Mouse (Mus musculus): ENCODE measurements around the gene Ell. TPM values are rescaled to one million over a fixed set of nuclear protein-coding genes. Genes with fewer than 3 reads are reported as not detected.
"Not testable (repeated sequence)": the region's sequence is repeated elsewhere in the genome, so short reads cannot be mapped to it uniquely, and the experiment has no call there.

Gene Ell
- total RNA-seq, 2 experiments from 2014 or later = 12.0 to 12.1 TPM

GRCm38 (mm10) chr8:70560096-70560495 lies 20.8 kb downstream of the Ell start:
- intact Hi-C loops (cut with DNase I) = loop anchor here (1.0 to 2.0 kb wide), 2 partner anchors 15 to 25 kb away; no protein-coding TSS in a partner anchor
- peak; percentile 61 to 64 for DNase-seq

DNA sequence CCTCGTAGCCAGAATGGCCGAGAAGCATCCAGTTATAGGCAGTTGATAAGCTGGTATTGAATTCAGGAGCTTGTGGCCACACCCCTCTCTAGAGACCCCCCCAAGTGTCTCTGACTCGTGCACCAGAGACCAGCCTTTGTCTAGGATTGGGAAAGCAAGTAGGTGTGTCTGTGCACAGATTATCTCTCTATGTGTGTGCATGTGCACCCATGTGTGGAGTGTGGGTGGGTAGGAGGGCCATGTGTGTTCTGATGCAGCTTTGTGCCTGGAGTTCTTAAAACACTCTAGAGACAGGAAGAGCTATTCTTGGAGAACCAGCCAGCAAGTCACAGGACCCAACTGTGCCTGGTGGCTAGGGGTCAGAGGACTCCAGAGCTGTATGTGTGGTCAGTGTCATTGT lies 21.3 kb downstream of the Ell start:
- intact Hi-C loops (cut with DNase I) = loop anchor here (1.0 to 2.0 kb wide), 2 partner anchors 14 to 25 kb away; no protein-coding TSS in a partner anchor

GRCm38 (mm10) chr8:70561357-70561756 lies 22.1 kb downstream of the Ell start:
- intact Hi-C loops (cut with DNase I) = loop anchor here (2.0 kb wide), 1 partner anchor 13 kb away; no protein-coding TSS in a partner anchor
- no peak for DNase-seq

More for the DNA sequence above, 21.3 kb downstream of the Ell start:
- no peak for DNase-seq

GRCm38 (mm10) chr8:70561809-70562535 lies 22.7 kb downstream of the Ell start:
- intact Hi-C loops (cut with DNase I) = loop anchor here (2.0 kb wide), 1 partner anchor 13 kb away; no protein-coding TSS in a partner anchor

DNA sequence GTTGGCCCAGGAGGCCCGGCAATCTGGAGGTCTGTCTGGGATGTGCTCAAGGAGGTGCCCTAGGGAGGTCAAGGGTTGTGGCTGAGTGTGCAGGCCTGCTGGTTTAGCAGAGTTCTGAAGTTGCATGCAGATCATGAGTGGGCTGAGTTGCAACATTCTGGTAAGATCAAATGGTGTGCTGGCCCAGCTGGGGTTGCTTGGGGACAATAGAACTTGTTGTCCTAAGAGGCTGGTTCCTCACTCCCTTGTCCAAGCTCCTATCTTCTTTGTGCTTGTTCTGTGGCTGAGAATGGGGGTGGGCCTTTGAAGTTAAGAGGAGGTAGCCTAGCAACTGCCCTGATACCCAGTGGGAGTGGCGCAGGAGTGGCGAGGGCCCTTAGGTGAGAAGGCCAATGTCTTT lies 23.5 kb downstream of the Ell start:
- DNase-seq = peak in 1 of 2 experiments; percentile 32
- intact Hi-C loops (cut with DNase I) = no loop called here

More at GRCm38 (mm10) chr8:70561809-70562535, 22.7 kb downstream of the Ell start:
- DNase-seq = peak; percentile 67 to 68

DNA sequence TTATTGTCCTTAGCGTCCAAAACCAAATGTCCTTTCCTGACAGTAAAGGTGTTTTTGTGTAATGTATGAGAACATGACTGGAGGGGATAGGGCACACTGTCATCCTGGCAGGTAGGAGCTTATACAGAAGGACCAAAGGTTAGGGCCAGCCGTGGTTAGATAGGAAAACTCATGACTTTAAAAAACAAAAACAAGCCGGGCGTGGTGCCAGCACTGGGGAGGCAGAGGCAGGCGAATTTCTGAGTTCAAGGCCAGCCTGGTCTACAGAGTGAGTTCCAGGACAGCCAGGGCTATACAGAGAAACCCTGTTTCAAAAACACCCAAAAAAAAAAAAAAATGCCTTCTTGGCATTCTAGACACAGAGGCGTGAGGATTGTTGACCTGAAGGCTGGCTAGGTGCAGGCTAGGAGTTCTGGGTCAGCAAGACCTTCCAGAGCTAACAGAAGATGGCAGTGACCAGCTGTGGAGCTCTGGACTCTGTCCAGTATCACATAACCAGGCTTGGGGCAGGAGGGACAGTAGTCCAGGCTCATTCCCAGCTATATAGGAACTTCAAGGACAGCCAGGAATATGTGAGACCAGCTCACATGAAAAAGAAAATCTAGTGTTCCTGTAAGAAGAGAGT lies 24.6 kb downstream of the Ell start:
- DNase-seq = no peak
- intact Hi-C loops (cut with DNase I) = no loop called here

- intact Hi-C loops (cut with DNase I) = no loop called here
- DNase-seq = no peak
These were observed 25.5 kb downstream of the Ell start for GRCm38 (mm10) chr8:70564696-70565235.

- DNase-seq = peak; percentile 49 to 61
- intact Hi-C loops (cut with DNase I) = no loop called here
These were observed 26.3 kb downstream of the Ell start for GRCm38 (mm10) chr8:70565561-70565960.

DNA sequence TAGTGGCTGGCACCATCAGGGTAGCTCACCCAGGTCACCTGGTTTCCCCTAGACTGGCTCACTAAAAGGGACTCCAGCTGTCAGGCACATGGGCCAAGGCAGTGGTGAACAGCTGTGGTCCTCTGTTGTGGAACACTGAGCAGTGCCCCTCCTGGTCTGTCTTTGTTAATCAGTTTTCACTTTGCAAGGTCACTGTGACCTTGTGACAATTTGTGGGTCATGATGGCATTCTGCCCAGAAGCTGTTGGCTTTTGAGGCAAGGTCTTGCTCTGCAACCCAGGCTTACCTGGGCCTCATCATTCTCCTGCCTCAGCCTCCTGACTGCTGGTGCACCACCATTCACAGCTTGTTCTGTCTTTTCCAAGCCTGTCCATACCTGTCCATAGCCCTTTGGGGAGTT lies 31.1 kb downstream of the Ell start:
- no peak for DNase-seq

GRCm38 (mm10) chr8:70570990-70571389 lies 31.7 kb downstream of the Ell start:
- peak; percentile 42 to 57 for DNase-seq
- intact Hi-C loops (cut with DNase I) = no loop called here

More for the DNA sequence above, 31.1 kb downstream of the Ell start:
- intact Hi-C loops (cut with DNase I) = no loop called here

DNA sequence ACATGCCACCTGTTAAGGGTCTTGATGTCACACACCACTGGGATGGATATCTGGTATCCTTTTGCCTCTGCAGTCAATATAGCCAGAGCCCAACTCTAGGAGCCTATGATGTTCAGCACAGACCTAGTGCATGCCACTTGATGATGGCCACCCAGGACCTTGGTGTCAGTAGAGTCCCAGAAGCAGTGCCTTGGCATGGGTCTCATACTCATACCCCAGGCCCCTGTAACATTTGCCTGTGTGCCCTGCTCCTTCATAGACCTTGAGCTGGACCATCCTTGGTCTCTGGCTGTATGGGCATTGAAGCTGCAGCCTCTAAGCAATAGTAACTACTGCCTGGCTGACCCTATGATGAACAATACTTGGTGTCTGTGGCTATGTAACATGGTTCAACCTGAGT lies 35.0 kb downstream of the Ell start:
- intact Hi-C loops (cut with DNase I) = loop anchor here (2.0 kb wide), 1 partner anchor 14 kb away; no protein-coding TSS in a partner anchor
- DNase-seq = no peak

DNA sequence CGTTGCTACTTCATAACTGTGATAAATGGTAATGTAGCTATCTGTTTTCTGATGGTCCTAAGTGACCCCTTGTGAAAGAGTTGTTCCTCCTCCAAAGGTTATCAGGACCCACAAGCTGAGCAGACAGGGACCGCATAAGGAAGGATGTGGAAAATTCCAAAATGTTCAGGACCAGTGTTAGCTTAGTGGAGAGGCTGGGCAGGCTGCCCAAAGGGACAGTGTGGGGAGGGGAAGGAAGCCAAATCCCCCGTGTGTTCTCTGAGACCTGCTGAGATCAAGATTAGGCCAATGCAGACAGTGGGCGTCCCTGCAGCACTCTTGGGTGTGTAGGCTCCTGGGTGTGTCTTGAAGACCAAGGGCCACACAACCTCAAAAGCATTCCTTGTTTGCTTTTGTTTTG lies 35.7 kb downstream of the Ell start:
- DNase-seq = peak; percentile 67 to 78
- intact Hi-C loops (cut with DNase I) = loop anchor here (2.0 kb wide), 1 partner anchor 14 kb away; no protein-coding TSS in a partner anchor

DNA sequence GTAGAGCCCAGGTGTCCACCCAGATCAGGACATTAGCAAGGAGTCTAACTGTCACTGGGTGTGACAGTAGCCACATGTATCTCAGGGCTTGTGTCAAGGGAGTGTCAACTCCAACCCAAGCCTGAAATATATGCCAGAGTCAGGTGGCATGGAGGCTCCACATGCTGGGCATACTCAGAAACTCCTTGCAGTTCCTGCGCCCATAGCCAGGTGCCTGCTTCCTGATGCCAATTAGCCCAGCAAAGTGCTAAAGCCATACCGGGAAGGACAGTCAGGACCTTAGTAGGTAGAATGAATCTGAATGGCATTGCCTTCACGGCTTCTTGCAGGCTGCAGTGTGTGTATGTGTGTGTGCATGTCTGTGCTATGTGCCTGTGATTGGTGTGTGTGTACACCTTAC lies 38.0 kb downstream of the Ell start:
- no peak for DNase-seq

GRCm38 (mm10) chr8:70583476-70584387 lies 44.5 kb downstream of the Ell start:
- intact Hi-C loops (cut with DNase I) = loop anchor here (10.0 kb wide), 1 partner anchor 199 kb away; no protein-coding TSS in a partner anchor
- DNase-seq = peak; percentile 59 to 63

More for the DNA sequence above, 38.0 kb downstream of the Ell start:
- intact Hi-C loops (cut with DNase I) = no loop called here

GRCm38 (mm10) chr8:70584606-70585257 lies 45.5 kb downstream of the Ell start:
- intact Hi-C loops (cut with DNase I) = loop anchor here (1.0 to 10.0 kb wide), 4 partner anchors 24 to 200 kb away; partner anchors contain the start of gene Rex1bd
- DNase-seq = no peak

- DNase-seq = peak; percentile 71
- intact Hi-C loops (cut with DNase I) = loop anchor here (1.0 to 10.0 kb wide), 4 partner anchors 25 to 200 kb away; partner anchors contain the start of gene Rex1bd
These were observed 46.0 kb downstream of the Ell start for GRCm38 (mm10) chr8:70585258-70585652.

GRCm38 (mm10) chr8:70587955-70588354 lies 48.7 kb downstream of the Ell start:
- DNase-seq = not testable (repeated sequence)
- intact Hi-C loops (cut with DNase I) = loop anchor here (2.0 to 10.0 kb wide), 4 partner anchors 19 to 203 kb away; partner anchors contain the start of gene Rex1bd

- intact Hi-C loops (cut with DNase I) = no loop called here
- no peak for DNase-seq
These were observed 52.3 kb downstream of the Ell start for GRCm38 (mm10) chr8:70591569-70591968.

- intact Hi-C loops (cut with DNase I) = no loop called here
- DNase-seq = no peak
These were observed 53.9 kb downstream of the Ell start for GRCm38 (mm10) chr8:70593173-70593572.

All from heart, postnatal 36 days (tissue).